26 mouse cellular contexts compared by ENCODE assay signal in the genomic region with DNA sequence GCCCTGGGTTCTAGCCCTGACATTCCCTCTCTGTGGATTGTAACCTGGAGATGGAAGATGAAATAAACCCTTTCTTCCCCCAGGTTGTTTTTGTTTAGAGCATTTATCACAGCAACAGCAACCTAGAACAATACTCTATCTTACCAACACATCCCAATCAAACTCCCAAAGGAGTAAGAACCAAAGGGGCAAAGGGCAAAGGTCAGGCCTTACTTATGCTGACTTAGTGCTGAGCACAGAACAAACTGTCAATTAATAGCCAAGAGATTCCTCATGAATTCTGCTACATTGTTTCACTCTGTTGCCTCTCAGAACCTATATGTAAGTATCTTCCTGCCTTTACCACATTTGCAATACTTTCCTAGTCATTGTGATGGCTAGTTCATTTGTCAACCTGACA.
A peak's percentile ranks its signal among the peaks of the same experiment; 100 is the strongest.
DNase-seq lines count a peak whose midpoint lies in the region; ATAC-seq and TF ChIP-seq lines count a peak whose summit lies in the region.
"Had no signal": no experiment of that assay in that cellular context is flagged by ENCODE, and none has a peak within 500 bp of the region (broad histone marks: within the 10 kb centered on the region; RNA-seq: fewer than 3 reads in every experiment).

No protein-coding gene starts in this region.

- no peak for TF ChIP-seq CTCF in kidney, adult 2 months (conservative IDR thresholded peaks at IDR 0.05; ENCODE audit: insufficient read depth, insufficient read length, low read depth, low read length)

- H3K4me3 ChIP-seq in kidney, adult 2 months (ENCODE audit: insufficient read depth, low read depth, low read length), result no peak overlapping the region
- H3K4me3 ChIP-seq in kidney, embryonic 14.5 days (ENCODE audit: low read length), result no peak overlapping the region
- H3K4me3 ChIP-seq: embryonic facial prominence, embryonic 10.5 days; embryonic facial prominence, embryonic 13.5 days; erythroblast, embryonic 14.5 days; forebrain, embryonic 12.5 days; forebrain, embryonic 15.5 days; heart, adult 2 months; heart, embryonic 10.5 days; hindbrain, embryonic 12.5 days had no signal

- no peak for TF ChIP-seq POLR2A in kidney, adult 2 months (IDR thresholded peaks at IDR 0.05; ENCODE audit: low read depth, low read length)

- no peak overlapping the region for H3K4me2 ChIP-seq in kidney, embryonic 14.5 days (replicated peaks; ENCODE audit: low read depth, low read length)
- H3K4me2 ChIP-seq: embryonic facial prominence, embryonic 13.5 days; forebrain, embryonic 12.5 days; forebrain, embryonic 15.5 days; hindbrain, embryonic 12.5 days had no signal

- H3K36me3 ChIP-seq in kidney, adult 2 months (ENCODE audit: control insufficient read depth, insufficient read depth, low read length), result no peaks in the 10 kb centered on the region; the same call in 1 of the 2 replicates
- H3K36me3 ChIP-seq in kidney, embryonic 14.5 days (ENCODE audit: control insufficient read depth, insufficient read depth, low read length), result 0 out of 2 replicates have a peak, but pooled peaks cover 5% of the 10 kb centered on the region
- H3K36me3 ChIP-seq: forebrain, embryonic 12.5 days; forebrain, embryonic 15.5 days; hindbrain, embryonic 12.5 days had no signal

- H3K27ac ChIP-seq in kidney, adult 2 months (ENCODE audit: insufficient read depth, low read depth, low read length), result peak overlapping the region; percentile 81
- H3K27ac ChIP-seq in kidney, embryonic 14.5 days (ENCODE audit: low read depth, low read length), result no peak overlapping the region
- H3K27ac ChIP-seq: embryonic facial prominence, embryonic 10.5 days; embryonic facial prominence, embryonic 13.5 days; forebrain, embryonic 12.5 days; forebrain, embryonic 15.5 days; heart, adult 2 months; heart, embryonic 10.5 days; hindbrain, embryonic 12.5 days had no signal

- no peaks in the 10 kb centered on the region for H3K9me3 ChIP-seq in kidney, embryonic 14.5 days (ENCODE audit: control insufficient read depth, low read length)
- H3K9me3 ChIP-seq: embryonic facial prominence, embryonic 10.5 days; embryonic facial prominence, embryonic 13.5 days; forebrain, embryonic 12.5 days; forebrain, embryonic 15.5 days; heart, embryonic 10.5 days; hindbrain, embryonic 12.5 days had no signal

- ATAC-seq in kidney, embryonic 14.5 days (ENCODE audit: low FRiP score, low TSS enrichment), result no peak
- ATAC-seq in megakaryocyte progenitor cell, adult 5-6 weeks (replicated peaks; ENCODE audit: poor library complexity), result no peak
- ATAC-seq: CD4-positive, CD25-positive, alpha-beta regulatory T cell, adult 4 months; forebrain, embryonic 15.5 days had no signal

- H3K27me3 ChIP-seq in kidney, adult 2 months (replicated peaks; ENCODE audit: control insufficient read depth, insufficient read depth, low read length), result no peaks in the 10 kb centered on the region
- no peaks in the 10 kb centered on the region for H3K27me3 ChIP-seq in kidney, embryonic 14.5 days (ENCODE audit: control insufficient read depth, insufficient read depth, low read length)
- H3K27me3 ChIP-seq: embryonic facial prominence, embryonic 13.5 days; forebrain, embryonic 12.5 days; forebrain, embryonic 15.5 days; hindbrain, embryonic 12.5 days had no signal

- DNase-seq in kidney, adult 2 months, result peak; percentile 88
- DNase-seq in kidney, adult 9 months, result peak; percentile 92
- peak; percentile 55 for DNase-seq in kidney, postnatal 10 days
- peak; percentile 80 to 83 for DNase-seq in kidney, postnatal 36 days
- no peak for DNase-seq in thymus, postnatal 10 days (ENCODE audit: low spot score in 2 of 2)
- no peak for DNase-seq in testis, postnatal 14 days (ENCODE audit: low spot score)
- DNase-seq: adrenal gland, adult 2 months; adrenal gland, postnatal 14 days; cerebellum, adult 11 months; cerebellum, adult 8-10 months; cerebellum, postnatal 10 days; cerebellum, postnatal 36 days; embryo, embryonic 11 days; gastrocnemius, postnatal 10 days; gastrocnemius, postnatal 36 days; heart, adult 2 months had no signal

- no peak overlapping the region for H3K9ac ChIP-seq in kidney, embryonic 14.5 days (ENCODE audit: low read depth, low read length)
- H3K9ac ChIP-seq: embryonic facial prominence, embryonic 13.5 days; forebrain, embryonic 12.5 days; forebrain, embryonic 15.5 days; hindbrain, embryonic 12.5 days had no signal

- H3K4me1 ChIP-seq in kidney, adult 2 months (ENCODE audit: control insufficient read depth, insufficient read depth, low read length), result peaks cover 24% of the 10 kb centered on the region; the same call in 1 of the 2 replicates
- no peaks in the 10 kb centered on the region for H3K4me1 ChIP-seq in kidney, embryonic 14.5 days (ENCODE audit: control insufficient read depth, insufficient read depth, low read length)
- H3K4me1 ChIP-seq: forebrain, embryonic 12.5 days; heart, embryonic 10.5 days; hindbrain, embryonic 12.5 days had no signal

Comparison
In these comparisons a context has a peak if more than half of its experiments do, and no peak if none do; other contexts are left out.
1. DNase-seq: peak in kidney, adult 2 months (single experiment), kidney, adult 9 months (single experiment), kidney, postnatal 10 days (single experiment) and kidney, postnatal 36 days (2 of 2); none in thymus, postnatal 10 days (0 of 2) and testis, postnatal 14 days (single experiment).